Mouse (Mus musculus): Measurements from ENCODE around the gene Wscd1.

Gene Wscd1

DNA sequence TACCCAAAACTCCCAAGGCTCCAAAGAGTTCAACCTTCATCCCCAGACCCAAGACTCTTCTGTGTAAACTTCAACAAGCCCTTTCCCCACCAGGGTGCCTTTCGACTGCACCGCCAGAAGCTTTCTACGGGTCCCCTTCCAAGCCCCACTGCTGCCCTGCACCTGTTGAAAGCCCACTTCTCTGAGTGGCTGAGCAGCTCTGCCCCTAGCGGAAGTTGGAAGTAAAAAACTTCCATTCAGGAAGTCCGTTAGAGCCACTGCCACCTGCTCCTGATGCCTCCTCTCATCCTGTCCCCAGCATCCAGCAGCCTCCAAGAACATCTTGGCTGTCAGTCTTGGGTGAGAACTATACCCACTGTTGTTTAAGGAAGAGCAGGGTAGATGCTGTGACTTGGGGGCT lies at the start of gene Wscd1:
Gene Wscd1, plus strand, starts transcription at position 250 of the 400 bp plus-strand sequence.
- peak; percentile 44 for DNase-seq

DNA sequence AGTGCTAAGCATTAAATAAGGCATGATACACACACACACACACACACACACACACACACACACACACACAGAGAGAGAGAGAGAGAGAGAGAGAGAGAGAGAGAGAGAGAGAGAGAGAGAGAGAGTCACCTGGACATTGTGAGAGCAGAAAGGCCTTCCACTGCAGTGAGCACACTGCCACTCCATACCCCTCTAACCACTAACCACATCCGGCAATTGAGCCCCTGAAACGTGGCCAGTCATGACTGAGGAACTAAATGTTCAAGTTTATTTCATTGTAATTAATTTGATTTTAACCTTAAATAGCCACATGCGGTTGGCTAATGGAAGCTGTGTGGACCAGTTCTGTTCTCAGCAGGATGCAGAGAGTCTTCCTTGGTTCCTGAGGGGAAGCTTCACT lies 21.7 kb upstream of the Wscd1 start:
- DNase-seq = no peak

DNA sequence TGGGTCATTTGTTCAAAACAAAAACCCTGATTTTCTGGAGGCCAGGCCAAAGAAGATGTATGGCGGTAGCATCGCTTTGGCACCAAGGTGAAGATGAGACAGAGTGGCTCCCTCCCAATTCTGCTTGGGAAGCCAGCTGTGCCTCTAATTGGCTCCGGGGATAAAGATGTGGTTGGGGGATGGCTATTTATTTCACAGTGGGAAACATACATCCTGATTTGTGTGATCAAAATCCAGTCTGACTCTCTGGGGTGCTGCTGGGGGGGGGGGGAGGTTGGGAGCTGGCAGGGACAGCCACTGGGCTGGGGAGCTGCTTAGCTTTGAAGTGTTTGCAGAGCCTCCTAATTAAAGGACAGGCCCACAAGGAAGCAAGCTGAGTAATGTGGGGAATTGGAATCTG lies 20.4 kb upstream of the Wscd1 start:
- DNase-seq = no peak

DNA sequence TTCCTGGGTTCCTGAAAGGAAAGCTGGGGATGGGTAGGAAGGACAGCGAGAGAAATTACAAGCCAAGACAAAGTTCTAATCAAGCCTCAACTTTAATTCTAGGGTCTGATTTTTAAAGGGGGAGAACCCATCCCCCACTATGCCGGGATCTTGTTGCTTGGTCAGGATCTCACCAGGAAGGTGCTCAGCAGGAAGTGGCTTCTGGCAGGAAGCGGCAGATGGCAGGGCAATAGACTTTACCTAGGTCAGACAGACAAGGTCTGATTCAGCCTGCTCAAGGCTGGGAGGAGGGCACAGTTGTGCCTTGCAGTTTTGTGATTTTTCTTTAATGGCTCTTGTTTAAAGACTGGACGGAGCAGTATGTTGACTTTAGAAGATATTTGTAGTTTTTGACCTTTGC lies 15.9 kb upstream of the Wscd1 start:
- no peak for DNase-seq

DNA sequence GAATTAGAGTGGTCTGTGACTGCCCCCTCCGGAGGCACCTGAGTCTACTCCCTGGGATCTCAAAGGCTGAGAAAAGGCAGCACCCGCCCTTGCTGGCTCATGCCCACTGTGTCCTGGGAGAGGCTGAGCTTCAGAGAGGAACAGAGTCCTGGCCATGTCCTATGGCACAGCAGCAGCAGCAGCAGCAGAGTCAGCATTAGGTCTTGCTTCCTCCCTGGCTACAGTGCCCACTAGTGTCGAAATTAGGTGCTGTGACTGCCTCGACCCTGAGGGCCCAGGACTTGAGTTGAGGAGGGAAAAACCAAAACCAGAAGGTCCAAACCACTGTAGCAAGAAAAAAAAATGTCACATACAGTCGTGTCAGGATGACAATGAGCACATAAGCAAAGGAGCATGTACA lies 12.6 kb upstream of the Wscd1 start:
- DNase-seq = peak; percentile 34

DNA sequence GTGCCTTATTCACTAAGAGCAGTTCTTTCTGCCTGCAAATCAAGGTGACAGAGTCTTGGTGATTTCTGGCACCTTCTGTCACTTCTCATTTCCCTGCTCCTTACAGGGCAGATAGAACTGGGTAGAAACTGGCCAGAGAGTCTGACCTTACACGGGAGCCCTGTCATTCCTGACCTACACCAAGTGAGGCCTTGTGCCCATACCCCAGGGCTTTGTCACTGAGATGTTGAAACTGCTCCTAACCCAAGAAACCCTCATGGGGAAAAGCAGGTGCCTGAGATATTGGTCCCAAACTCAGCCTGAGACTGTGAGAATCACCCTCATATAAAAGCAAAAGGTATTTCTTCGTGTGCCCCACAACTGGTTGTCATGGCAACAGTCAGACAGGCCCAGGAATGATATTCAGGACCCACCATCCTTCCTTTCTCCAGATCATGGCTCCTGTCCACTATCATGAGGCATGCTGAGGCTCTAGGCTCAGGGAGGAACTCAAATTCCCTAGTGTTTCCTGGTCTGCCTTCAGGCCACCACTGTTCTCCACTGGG lies 11.1 kb upstream of the Wscd1 start:
- DNase-seq = no peak

DNA sequence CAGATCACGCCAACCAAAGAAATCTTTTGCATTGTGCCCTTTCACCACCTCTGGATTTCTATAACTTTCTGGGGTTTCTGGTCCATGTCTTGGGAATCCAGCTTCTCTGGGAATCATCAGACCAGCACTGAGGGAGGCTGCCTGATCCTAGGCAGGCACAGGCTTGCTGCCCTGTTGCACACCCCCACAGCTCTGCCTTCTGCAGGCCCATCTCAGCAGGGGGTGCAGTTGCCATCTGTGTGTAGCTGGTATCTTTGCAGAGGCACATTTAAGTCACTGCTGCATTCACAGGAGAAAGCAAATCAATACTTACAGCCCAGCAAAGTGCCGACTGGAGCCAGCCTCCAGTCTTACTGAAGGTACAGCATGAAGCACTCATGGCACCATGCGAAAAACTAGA lies 3.8 kb upstream of the Wscd1 start:
- no peak for DNase-seq

DNA sequence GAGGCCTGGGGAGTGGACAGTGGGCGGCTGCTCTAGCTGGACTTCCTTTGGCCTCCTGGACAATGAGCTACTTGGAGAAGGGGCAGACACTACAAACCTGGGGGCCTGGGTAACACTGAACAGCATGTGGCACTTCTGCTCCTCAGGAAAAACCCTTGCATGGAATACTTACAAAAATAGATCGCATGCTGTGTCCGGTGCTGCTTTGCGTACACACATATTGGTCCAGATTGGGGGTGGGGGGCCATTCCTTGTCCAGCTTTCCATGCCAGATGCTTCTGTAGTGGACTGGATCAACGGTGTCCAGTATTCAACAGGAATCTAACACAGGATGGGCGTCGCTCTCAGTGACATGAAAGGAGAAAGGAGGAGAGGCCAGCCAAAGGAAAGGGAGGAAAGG lies 2.0 kb upstream of the Wscd1 start:
- peak; percentile 57 for DNase-seq

DNA sequence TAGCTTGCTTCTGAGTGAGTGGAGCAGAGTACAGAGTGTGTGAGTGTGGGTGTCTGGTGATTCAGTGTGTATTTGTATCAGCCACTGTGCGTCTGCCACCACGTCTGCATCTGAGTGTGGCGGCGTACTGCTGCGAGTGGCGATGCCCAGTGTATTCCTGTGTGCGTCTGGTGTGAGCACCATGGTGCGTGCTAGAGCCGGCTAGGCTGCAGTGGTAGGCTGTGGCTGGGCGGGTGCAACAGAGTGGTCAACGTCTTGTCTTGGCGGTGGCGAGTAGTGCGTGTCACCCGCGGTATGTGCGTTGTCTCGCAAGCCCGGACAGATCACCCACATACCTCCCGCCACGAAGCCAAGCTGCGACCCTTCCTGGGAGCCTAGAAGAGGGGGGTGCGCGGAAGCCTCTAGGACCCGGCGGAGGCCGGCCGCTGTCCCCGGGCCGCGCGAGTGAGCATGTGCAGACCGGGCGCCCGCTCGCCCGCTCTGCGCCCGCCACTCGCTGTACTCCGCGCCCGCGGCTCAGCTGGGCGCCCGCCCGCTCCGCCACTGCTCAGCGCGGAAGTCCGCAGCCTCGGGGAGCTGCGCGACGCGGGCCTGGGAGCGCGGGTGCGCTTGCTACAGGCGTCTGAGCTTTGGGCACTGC lies 934 bp downstream of the Wscd1 start:
- peak; percentile 68 for DNase-seq

DNA sequence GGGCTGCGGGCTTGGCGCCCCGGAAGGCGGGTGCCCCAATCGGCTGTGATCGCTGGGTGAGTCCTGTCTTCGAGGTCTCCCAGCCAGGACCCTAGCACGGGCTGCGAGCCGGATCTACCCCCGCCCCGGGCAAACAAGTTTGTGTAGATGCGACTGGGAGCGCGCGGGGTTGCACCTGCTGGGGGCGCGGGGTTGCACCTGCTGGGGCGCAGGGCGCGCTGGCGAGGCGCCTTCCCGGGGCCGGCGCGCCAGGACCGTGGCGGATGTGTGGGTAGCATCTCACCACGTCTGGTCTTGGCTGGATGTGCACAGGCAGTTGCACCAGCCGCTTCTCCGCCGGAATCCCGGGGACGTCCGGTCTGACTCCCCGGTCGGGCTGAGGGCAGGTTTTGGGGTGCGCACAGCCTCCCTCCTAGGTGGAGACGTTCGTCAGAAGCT lies 1.5 kb downstream of the Wscd1 start:
- DNase-seq = peak; percentile 50

DNA sequence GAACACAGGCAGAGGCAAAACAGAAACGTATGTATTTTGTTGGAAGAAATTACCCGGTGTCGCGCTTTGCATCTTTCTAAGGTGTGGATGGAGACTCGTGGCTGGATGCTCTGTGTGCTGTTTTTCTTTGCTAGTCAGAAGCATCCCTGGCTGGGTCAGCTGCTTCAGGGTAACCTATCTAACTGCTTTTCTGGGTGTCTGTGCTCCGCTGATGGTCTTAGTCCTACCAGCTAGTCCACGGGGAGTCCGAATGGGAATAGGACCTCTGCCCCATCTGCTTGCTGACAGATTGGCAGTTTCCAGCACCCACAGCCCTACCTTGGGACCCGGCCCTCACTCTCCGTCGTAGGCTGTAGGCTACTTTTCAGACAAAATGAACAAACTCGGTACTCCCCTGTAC lies 2.0 kb downstream of the Wscd1 start:
- no peak for DNase-seq

DNA sequence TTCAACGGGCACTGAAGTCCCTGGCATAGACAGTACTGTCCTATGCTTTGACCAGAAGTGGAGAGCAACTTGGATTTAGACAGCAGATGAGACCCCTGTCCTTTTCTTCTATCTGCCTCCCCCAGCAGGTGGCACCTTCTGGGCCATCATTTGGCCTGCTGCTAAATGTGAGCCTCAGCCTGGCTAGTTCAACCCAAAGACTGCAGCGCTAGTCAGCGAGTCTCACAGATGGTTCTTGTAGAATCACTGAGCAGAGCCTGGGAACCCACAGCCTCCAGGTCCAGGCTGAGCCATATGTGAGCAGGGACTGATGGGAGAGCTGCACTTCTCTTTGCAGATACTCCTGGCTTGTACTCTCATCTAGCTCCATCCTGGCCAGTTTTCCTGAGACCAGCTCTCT lies 2.9 kb downstream of the Wscd1 start:
- DNase-seq = no peak

DNA sequence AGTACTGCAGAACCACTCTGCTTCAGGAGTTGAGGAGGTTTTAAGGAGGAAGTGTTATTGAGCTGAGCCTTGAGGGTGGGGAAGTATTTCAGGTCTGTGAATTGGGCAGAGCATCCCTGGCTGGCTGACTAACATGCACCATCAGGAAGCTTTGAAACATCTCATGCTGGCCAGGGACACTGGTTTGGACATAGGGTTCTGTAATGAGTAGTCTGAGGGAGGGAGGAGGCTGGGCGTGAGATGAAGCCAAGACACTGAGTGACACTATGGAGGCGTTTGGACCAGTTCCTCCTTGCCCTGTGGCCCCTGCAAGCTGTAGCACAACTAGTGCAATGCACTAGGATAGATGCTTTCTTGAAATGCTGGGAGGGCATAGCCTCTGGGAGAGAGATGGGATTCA lies 5.4 kb downstream of the Wscd1 start:
- DNase-seq = no peak

DNA sequence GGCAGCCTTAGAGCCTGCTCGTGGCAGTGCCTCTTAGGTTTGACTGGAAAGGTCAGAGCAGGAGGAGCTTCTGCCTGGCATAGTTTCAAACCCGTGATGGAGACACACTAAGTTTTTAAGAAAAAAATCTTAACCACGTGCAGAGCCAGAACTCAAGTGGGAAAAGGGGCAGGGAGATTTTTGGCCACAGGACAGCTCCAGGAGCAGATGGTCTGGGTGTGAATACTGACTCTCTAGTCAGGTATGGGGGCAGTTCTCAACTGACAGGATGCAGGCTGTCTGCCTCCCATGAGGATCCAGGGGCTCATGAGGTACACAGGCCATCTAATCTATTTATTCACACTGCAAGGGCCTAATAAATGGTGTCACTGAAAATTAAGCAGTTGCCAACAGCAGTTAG lies 6.6 kb downstream of the Wscd1 start:
- no peak for DNase-seq

DNA sequence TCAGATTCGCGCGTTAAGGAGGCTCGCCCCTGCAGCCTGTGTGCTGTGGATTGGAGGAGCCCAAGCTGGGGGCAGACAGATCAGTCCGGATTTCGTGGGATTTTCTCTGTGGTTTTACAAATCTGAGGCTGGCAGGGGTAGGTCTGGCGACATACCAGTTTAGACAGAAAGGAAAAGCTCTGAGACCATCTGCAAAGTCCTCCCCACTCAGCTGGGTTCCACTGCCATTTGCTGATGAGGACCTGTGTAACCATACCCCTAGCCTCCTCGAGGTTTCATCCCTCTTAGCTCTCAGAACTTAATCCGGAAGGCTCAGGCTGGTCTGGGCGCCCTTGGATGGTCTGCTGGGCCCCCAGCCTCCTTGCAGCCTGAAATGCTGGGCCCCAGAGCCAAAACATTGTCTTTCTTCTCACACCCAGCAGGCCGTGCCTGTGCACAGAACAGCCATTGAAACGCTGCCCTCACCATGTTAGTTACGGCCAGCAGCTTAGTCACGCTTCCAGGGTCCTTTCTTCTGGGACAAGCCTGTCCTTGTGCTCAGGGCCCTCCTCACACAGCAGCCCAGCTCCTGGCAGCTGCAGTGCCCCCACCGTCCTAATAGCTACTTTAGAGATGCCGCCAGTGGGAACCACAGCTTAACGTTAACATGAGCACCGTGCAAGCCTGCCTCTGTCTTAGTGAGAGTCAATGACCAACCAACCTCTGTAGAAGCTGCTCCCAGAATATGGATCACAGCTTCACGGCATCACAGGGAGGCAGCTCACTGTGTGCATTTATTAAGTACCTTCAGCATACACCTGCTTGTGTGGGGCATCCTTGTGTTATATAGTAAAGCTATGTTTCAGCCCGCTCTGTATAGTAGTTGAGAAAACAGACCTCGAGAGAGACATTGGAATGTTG lies 8.7 kb downstream of the Wscd1 start:
- DNase-seq = no peak

DNA sequence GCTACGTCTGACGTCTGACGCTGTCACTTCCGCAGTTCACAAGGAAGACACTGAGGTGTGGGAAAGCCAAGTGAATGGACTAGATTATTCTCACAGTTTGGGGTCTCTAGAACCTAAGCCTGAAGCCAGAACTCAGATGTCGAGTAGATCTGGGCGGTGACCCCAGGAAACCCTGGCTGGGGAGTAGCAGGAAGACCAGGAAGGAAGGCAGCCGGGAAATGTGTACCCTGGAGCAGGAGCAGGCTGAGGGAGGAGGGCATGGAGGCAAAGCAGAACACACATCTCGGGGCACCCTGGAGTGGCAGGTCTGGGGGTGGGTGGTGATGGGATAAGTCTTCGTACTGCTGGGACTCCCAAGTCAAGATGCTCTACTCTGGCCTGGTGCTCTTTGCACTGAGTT lies 11.3 kb downstream of the Wscd1 start:
- peak; percentile 29 for DNase-seq

DNA sequence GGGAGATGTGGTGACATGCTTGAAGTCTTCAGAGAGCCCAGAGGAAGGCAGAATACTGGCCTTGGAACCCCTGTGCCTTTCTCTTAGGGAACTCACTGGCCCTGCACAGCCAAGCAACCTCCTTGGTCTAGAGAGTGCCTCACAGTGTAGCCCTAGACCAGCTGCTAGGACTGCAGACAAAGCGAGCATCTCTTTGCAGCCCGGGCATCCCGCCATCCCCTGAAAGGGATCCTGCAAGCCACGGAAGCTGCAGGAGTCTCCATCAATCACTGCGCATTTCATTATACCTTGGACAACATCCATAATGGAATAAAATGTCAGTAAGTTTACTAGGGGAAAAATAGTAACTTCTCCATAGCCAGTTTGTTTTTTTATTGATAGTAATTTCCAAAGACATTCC lies 13.4 kb downstream of the Wscd1 start:
- peak; percentile 57 for DNase-seq

DNA sequence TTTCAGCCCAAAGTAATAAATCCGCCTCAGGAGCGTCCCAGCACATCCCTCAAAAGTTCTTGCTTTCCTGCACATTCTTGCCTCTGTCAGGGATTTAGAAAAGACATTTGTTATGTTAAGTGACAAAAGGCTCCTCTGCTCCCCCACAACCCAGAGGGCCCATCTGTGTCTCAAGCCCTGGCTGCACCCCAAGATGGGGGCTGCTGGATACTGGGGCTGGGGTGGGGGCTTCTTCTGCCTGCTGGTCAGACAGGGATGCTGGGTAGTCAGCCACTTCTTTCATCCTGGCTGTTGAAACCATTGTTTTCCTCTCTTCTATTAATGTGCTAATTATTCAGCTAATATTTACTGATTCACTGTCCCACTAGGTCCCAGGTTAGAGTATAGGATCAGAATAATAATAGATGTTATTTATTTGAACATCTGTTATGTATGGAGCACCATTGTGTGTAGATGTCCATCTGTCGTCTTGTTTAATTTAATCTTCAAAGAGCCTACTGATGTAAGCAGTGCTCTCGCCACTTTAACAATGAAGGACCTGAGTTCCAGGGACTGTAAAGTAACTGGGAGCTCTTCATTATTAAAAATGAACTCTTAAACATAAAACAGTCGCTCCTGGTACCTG lies 14.0 kb downstream of the Wscd1 start:
- DNase-seq = no peak

DNA sequence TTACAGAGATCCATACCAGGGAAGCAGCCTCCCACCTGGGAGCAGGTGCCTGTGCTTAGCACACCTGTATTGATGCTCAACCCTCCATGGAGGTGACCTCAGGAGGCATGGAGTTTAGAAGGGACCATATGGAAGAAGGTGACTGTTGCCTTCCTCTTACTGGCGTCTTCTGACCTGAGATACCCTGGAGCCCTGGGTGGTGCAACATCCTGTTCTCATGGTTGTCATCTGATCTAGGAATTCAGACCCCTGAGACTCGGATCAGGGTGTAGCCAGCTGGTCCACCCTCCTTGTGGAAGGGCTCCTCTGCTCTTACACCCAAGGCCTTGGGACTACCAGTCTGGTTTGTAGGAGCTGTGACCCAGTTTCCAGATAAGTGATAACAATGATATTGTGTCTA lies 15.0 kb downstream of the Wscd1 start:
- no peak for DNase-seq

DNA sequence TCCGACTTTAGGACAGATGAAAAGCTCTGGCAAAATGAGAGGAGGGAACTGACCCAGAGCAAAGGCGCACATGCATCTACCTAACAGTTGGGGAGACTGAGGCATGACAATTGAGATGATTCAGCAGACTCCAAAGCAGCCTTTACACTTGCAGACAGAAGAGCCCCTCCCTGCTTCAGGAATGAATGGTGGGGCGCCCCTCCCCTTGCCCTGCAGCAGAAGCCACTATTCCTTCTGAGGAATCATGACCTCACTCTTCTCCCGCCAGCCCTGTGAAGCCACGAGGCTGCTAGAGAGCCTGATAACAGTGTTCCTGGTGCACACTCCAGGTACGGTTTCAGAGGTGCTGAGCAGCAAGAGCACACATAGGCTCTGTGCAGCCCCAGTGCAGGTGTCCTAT lies 15.6 kb downstream of the Wscd1 start:
- DNase-seq = no peak

DNA sequence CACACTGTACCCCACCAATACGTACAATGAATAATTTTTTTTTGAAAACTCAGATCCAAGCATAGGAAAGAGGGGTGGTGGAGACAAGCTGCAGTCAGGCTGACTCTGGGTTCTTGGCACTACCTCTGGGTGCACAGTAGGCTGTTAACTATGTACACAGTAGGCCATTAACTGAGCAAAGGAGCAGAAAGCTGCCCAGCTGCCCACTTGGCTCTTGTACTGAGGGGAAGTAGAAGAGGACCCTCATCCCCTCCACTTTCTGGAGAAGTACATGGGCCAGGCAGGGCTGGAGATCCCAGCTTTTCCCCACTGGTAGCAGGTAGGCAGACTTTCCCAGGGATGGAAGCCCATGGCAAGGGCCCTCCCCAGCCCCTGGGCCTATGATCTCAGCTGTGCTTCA lies 16.7 kb downstream of the Wscd1 start:
- no peak for DNase-seq

DNA sequence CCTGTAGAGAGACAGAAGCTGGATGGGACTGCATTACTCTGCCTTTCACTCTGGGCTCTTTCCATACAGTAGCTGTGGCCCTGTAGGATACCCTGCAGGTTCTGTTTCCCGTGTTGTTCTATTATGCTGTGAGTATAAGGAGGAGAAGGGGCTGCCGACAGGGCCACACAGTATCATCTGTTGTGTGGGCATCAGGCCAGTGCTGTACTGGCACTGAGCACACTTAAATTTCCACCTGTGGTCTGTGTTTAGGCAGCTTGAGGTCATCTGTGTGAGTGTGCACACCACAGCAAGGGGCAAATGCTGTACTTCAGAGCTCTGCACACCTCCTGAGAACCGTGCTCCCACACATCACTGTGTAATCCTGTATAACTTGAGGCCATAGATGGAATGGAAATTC lies 18.0 kb downstream of the Wscd1 start:
- DNase-seq = no peak

DNA sequence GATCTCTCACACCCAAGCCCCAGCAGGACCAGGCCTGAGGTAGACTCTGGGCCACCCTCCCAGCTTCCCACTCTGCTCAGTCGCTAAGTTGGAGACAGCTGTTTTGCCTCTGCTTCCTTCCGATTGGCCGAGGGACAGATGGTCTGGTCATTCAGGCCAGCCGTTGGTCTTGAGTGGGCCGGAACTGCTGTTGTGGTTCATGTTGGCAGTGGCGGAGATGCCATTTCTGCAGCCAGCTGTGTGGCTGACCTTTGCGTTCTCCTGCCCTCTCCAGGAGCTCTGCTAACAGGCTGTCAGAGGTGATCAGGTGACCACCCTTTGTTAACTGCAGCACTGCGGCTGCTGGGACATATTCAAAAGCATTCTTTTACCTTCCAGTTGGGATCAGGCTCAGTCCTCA lies 20.0 kb downstream of the Wscd1 start:
- no peak for DNase-seq

DNA sequence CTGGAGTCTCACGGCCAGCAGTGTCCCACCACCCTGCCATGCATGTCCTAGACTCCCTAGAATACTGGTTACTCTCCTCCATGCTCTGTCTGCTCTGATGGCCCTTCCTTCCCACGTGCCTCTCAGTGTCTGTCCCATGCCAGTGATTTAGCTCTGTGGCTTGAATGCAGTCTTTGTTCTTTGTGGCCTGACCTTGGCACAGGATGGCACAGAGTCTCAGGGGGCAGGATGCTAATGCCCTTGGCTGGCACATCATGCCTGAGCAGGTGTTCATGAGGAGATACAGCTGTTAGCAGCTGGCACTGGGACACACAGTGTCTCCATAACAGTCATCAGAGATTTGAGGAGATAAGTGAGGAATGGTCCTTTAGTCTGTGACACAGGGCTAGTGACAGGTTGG lies 20.8 kb downstream of the Wscd1 start:
- DNase-seq = no peak

Measured in kidney, postnatal 10 days (tissue).